Mouse (Mus musculus) ES-CJ7 (cell line): ENCODE data around the gene Gng3.
A peak's percentile ranks its signal among the peaks of the same experiment; 100 is the strongest.

ENCODE experiments used
- DNase-seq: peaks from one replicate; pipeline ENCODE4 v3.0.0; 2011; ENCODE audit warnings: low read depth, low spot score

Gene Gng3

GRCm38 (mm10) chr19:8803879-8804660 is 34.9 kb downstream of the Gng3 start:
- DNase-seq, result no peak

GRCm38 (mm10) chr19:8803204-8803780 is 35.7 kb downstream of the Gng3 start:
- DNase-seq, result no peak

GRCm38 (mm10) chr19:8802130-8802821 is 36.7 kb downstream of the Gng3 start, which contains the start of gene Zbtb3:
Zbtb3 (plus strand) TSS chr19:8802555.
- DNase-seq, result peak; percentile 99

- DNase-seq, result no peak
Observed at GRCm38 (mm10) chr19:8798947-8799315, 40.1 kb downstream of the Gng3 start.

GRCm38 (mm10) chr19:8798264-8798946 is 40.6 kb downstream of the Gng3 start, which contains the start of gene Polr2g:
Polr2g (minus strand) TSS chr19:8798577.
- peak; percentile 95 for DNase-seq

- no peak for DNase-seq
Observed at GRCm38 (mm10) chr19:8790171-8790570, 48.8 kb downstream of the Gng3 start.

- DNase-seq, result no peak
Observed at GRCm38 (mm10) chr19:8789171-8789570, 49.8 kb downstream of the Gng3 start.

GRCm38 (mm10) chr19:8788521-8788920 is 50.5 kb downstream of the Gng3 start:
- DNase-seq, result peak; percentile 38
